Mouse (Mus musculus) activated CD4-positive, CD25-positive, alpha-beta regulatory T cell (primary cell): ENCODE data around the gene Csn1s2a. TPM values are rescaled to one million over a fixed set of nuclear protein-coding genes. Genes with fewer than 3 reads are reported as not detected.

ENCODE experiments used
- polyA plus RNA-seq, 2 experiments: library from polyadenylated mRNA; unstranded; fragments of 100-300 nt; shearing (Covaris generic); gene quantifications; one replicate each; pipeline ENCODE4 v1.2.1; 2017

Gene Csn1s2a
- 1 to 10 TPM in 1 of 2 experiments, not detected in 1; 1.3 TPM for polyA plus RNA-seq

GRCm38 (mm10) chr5:87774267-87774666 lies at the start of gene Csn1s2a:
TSS of gene Csn1s2a (plus strand) at chr5:87774567.

GRCm38 (mm10) chr5:87807782-87808181 lies 33.4 kb downstream of the Csn1s2a start, which contains the start of gene Csn1s2b:
TSS of gene Csn1s2b (plus strand) at chr5:87808082.

DNA sequence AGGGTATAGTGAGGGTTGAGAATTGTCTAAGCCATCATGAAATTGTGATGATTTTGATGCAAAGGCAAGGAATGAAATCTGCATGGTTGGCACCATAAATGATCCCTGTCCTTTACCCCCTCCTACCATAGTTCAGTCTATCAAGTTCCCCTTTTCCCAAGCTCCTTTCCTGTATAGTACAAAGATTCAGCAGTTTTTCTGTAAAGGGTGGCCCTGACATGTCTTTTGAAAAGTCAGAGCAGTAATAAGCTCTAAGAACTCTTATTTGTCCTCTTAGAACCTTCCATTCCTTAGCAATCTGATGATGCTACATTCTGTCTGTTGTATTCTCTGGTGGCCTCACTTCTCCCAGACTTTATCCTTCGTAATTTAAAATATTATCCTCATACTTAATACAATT lies 51.0 kb downstream of the Csn1s2a start, which contains the start of gene Prr27:
Gene Prr27 (plus strand): TSS at position 301 of the 400 bp plus-strand sequence.

Other genes starting within 250 kb of the Csn1s2a start
- gene Sult1b1, start 236.4 kb upstream of the Csn1s2a start, polyA plus RNA-seq: not detected
- gene Sult1d1, start 205.5 kb upstream of the Csn1s2a start, polyA plus RNA-seq: under 1 TPM; 0.11 to 0.16 TPM
- not detected for gene Sult1e1, start 183.0 kb upstream of the Csn1s2a start, polyA plus RNA-seq
- 1 to 10 TPM in 1 of 2 experiments, not detected in 1; 1.3 TPM for gene Csn1s1, start 108.4 kb upstream of the Csn1s2a start, polyA plus RNA-seq
- under 1 TPM in 1 of 2 experiments, not detected in 1; 0.31 TPM for gene Csn2, start 74.9 kb upstream of the Csn1s2a start, polyA plus RNA-seq
- under 1 TPM in 1 of 2 experiments, not detected in 1; 0.31 TPM for gene Csn1s2b, start 33.5 kb downstream of the Csn1s2a start, polyA plus RNA-seq
- under 1 TPM in 1 of 2 experiments, not detected in 1; 0.57 TPM for gene Prr27, start 51.1 kb downstream of the Csn1s2a start, polyA plus RNA-seq
- gene Odam, start 110.5 kb downstream of the Csn1s2a start, polyA plus RNA-seq: not detected
- not detected for gene Csn3, start 151.0 kb downstream of the Csn1s2a start, polyA plus RNA-seq
- under 1 TPM in 1 of 2 experiments, not detected in 1; 0.13 TPM for gene 2310003L06Rik, start 194.9 kb downstream of the Csn1s2a start, polyA plus RNA-seq
- gene Gm28434, start 194.9 kb downstream of the Csn1s2a start, polyA plus RNA-seq: not detected
- not detected for gene Cabs1, start 204.9 kb downstream of the Csn1s2a start, polyA plus RNA-seq
- gene Smr3a, start 228.0 kb downstream of the Csn1s2a start, polyA plus RNA-seq: under 1 TPM in 1 of 2 experiments, not detected in 1; 0.85 TPM